ENCODE assay signal across 9 mouse cellular contexts in the genomic region with DNA sequence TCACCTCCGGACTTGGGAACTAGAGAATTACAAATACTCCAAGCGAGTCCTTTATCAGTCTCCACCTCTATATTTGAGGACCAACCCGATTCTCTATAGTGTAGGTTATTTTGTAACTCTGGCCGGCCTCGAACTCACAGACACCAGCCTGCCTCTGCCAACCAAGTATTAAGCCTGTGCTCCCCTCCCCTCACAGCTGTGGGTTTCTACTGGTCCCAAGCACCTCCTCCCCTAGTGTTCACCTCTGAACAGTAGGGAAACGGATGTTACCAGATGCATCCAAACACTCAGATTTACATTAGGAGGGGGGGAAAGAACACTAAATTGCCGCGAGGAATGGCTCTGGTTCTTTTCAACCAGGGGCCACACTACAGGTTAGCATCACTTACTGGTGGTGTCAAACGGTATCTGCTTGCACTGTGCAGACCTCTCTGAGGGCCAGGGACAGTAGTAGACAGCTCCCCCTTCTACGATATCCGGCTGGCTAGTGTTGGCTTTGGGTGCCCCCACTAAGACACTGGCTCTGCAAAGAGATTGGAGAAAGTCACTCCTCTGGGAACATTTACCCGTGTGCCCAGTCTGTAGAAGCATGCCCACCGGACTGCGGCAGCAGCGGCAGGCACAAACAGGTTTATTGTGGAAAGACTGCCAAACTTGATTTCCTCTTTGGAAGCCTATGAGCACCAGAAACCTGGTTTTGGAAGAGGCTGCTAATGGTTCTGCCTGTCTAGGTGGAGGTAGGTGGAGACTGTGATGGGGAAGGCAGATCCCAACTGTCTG. TPM values are rescaled to one million over a fixed set of nuclear protein-coding genes. Genes with fewer than 3 reads are reported as not detected.
A peak's percentile ranks its signal among the peaks of the same experiment; 100 is the strongest.
DNase-seq lines count a peak whose midpoint lies in the region; ATAC-seq and TF ChIP-seq lines count a peak whose summit lies in the region.
"Had no signal": no experiment of that assay in that cellular context is flagged by ENCODE, and none has a peak within 500 bp of the region (broad histone marks: within the 10 kb centered on the region; RNA-seq: fewer than 3 reads in every experiment).

No protein-coding gene starts in this region.

- DNase-seq in lung, postnatal 36 days, result no peak
- no peak for DNase-seq in left cerebral cortex, postnatal 36 days (ENCODE audit: low spot score in 2 of 2)
- no peak for DNase-seq in spleen, postnatal 4 days (ENCODE audit: low spot score in 2 of 2)
- DNase-seq in left cerebral cortex, adult 8-10 months (ENCODE audit: low spot score in 2 of 2), result no peak
- DNase-seq: spleen, adult 18-20 months had no signal

- H3K27me3 ChIP-seq in lung, embryonic 15.5 days, result peaks cover 14% of the 10 kb centered on the region
- peaks cover 4% of the 10 kb centered on the region; the same call in 1 of the 2 replicates for H3K27me3 ChIP-seq in forebrain, embryonic 16.5 days (replicated peaks; ENCODE audit: control insufficient read depth, insufficient read depth, low read length)
- no peaks in the 10 kb centered on the region for H3K27me3 ChIP-seq in limb, embryonic 12.5 days
- peaks cover 16% of the 10 kb centered on the region; the same call in 1 of the 2 replicates for H3K27me3 ChIP-seq in small intestine, adult 2 months (ENCODE audit: control insufficient read depth, insufficient read depth, low read length)

- no peaks in the 10 kb centered on the region for H3K36me3 ChIP-seq in lung, embryonic 15.5 days
- H3K36me3 ChIP-seq in forebrain, embryonic 16.5 days (ENCODE audit: control insufficient read depth, insufficient read depth), result no peaks in the 10 kb centered on the region
- H3K36me3 ChIP-seq in limb, embryonic 12.5 days, result no peaks in the 10 kb centered on the region
- no peaks in the 10 kb centered on the region for H3K36me3 ChIP-seq in small intestine, adult 2 months (ENCODE audit: control insufficient read depth, insufficient read depth, low read length)

- no peaks in the 10 kb centered on the region for H3K9me3 ChIP-seq in lung, embryonic 15.5 days
- no peaks in the 10 kb centered on the region for H3K9me3 ChIP-seq in forebrain, embryonic 16.5 days (ENCODE audit: control insufficient read depth, low read length)
- H3K9me3 ChIP-seq in limb, embryonic 12.5 days, result no peaks in the 10 kb centered on the region

- intact Hi-C loops in left cerebral cortex, postnatal 36 days (cut with DNase I), result loop anchor here (2.0 to 5.0 kb wide), 3 partner anchors 128 to 298 kb away; no protein-coding TSS in a partner anchor

- H3K4me3 ChIP-seq in lung, embryonic 15.5 days, result peak overlapping the region; percentile 66
- H3K4me3 ChIP-seq in forebrain, embryonic 16.5 days (replicated peaks; ENCODE audit: low read length), result peak overlapping the region; percentile 55
- H3K4me3 ChIP-seq in limb, embryonic 12.5 days (replicated peaks), result peak overlapping the region; percentile 74
- H3K4me3 ChIP-seq in small intestine, adult 2 months (ENCODE audit: low read depth, low read length), result peak overlapping the region; percentile 23; the same call in 1 of the 2 replicates

- peak overlapping the region; percentile 92 for H3K4me2 ChIP-seq in lung, embryonic 15.5 days
- peak overlapping the region; percentile 93 for H3K4me2 ChIP-seq in forebrain, embryonic 16.5 days (ENCODE audit: low read length)
- H3K4me2 ChIP-seq in limb, embryonic 12.5 days, result peak overlapping the region; percentile 73

- ATAC-seq in lung, embryonic 15.5 days (ENCODE audit: borderline replicate concordance, extremely low read depth, low FRiP score, low TSS enrichment), result no peak
- ATAC-seq in forebrain, embryonic 16.5 days, result no peak
- ATAC-seq in limb, embryonic 12.5 days (ENCODE audit: insufficient number of reproducible peaks, insufficient read depth, low FRiP score, low TSS enrichment, low read depth), result peak; percentile 33; the same call in 1 of the 2 replicates

- no peak for TF ChIP-seq CTCF in small intestine, adult 2 months (IDR thresholded peaks at IDR 0.05; ENCODE audit: extremely low read depth, insufficient read length, insufficient replicate concordance, low read depth, low read length)

- 0 out of 2 replicates have a peak, but pooled peaks cover 9% of the 10 kb centered on the region for H3K4me1 ChIP-seq in lung, embryonic 15.5 days
- peaks cover 8% of the 10 kb centered on the region for H3K4me1 ChIP-seq in forebrain, embryonic 16.5 days (replicated peaks; ENCODE audit: control insufficient read depth, insufficient read depth, low read length)
- peaks cover 13% of the 10 kb centered on the region for H3K4me1 ChIP-seq in limb, embryonic 12.5 days (replicated peaks)
- peaks cover 4% of the 10 kb centered on the region; the same call in 1 of the 2 replicates for H3K4me1 ChIP-seq in small intestine, adult 2 months (ENCODE audit: control insufficient read depth, insufficient read depth, insufficient read length, low read length)

- H3K9ac ChIP-seq in lung, embryonic 15.5 days, result peak overlapping the region; percentile 71
- H3K9ac ChIP-seq in forebrain, embryonic 16.5 days (replicated peaks; ENCODE audit: low read depth, low read length), result peak overlapping the region; percentile 76; the same call in 1 of the 2 replicates
- peak overlapping the region; percentile 83; the same call in 1 of the 2 replicates for H3K9ac ChIP-seq in limb, embryonic 12.5 days (replicated peaks)

- peak overlapping the region; percentile 51; the same call in 1 of the 2 replicates for H3K27ac ChIP-seq in lung, embryonic 15.5 days
- no peak overlapping the region for H3K27ac ChIP-seq in forebrain, embryonic 16.5 days (ENCODE audit: low read length)
- peak overlapping the region; percentile 14; the same call in 1 of the 2 replicates for H3K27ac ChIP-seq in limb, embryonic 12.5 days
- no peak overlapping the region for H3K27ac ChIP-seq in small intestine, adult 2 months (ENCODE audit: insufficient read depth, low read depth, low read length)

- WGBS in lung, embryonic 15.5 days, result 41% methylated on average over 15 of the region's 15 CpGs
- 76% methylated on average over 15 of the region's 15 CpGs for WGBS in forebrain, embryonic 16.5 days
- 59% methylated on average over 15 of the region's 15 CpGs for WGBS in limb, embryonic 12.5 days
- 62% methylated on average over 15 of the region's 15 CpGs for whole genome bisulfite sequencing in small intestine, adult 2 months

- TF ChIP-seq POLR2A in small intestine, adult 2 months (IDR thresholded peaks at IDR 0.05; ENCODE audit: low read depth, low read length), result no peak

RNA-seq across cellular contexts. Expression of a gene that starts 1.1 kb away (rescaled TPM):
- polyA plus RNA-seq in lung, embryonic 15.5 days (2015; fragmentation: Nextera tagmentation; extraction: Ambion mirVana), result 31.2 and 32.0 TPM in 2 replicates
- 2.2 and 2.4 TPM in 2 replicates for polyA plus RNA-seq in forebrain, embryonic 16.5 days (2015; fragmentation: Nextera tagmentation; extraction: Ambion mirVana)
- polyA plus RNA-seq in limb, embryonic 12.5 days (2016; fragmentation: Nextera tagmentation; extraction: Ambion mirVana), result 16.1 and 17.1 TPM in 2 replicates
- 1.3 and 1.4 TPM in 2 replicates for polyA plus RNA-seq in small intestine, adult 2 months (2012; rRNA removed)
- total RNA-seq in left cerebral cortex, postnatal 36 days (2021), result 10 to 100 TPM in 1 of 2 experiments, 1 to 10 TPM in 1; 7.2 to 10.9 TPM
- 1 to 10 TPM; 9.1 to 9.3 (median 9.2) TPM for total RNA-seq in left cerebral cortex, adult 8-10 months (2022)

Comparison
In these comparisons a context has a peak if more than half of its experiments do, and no peak if none do; other contexts are left out.
1. H3K27ac ChIP-seq: peak in lung, embryonic 15.5 days (single experiment) and limb, embryonic 12.5 days (single experiment); none in forebrain, embryonic 16.5 days (single experiment) and small intestine, adult 2 months (single experiment).
2. H3K4me3 ChIP-seq: peak in every context shown above with its lines; median percentile 74 in limb, embryonic 12.5 days; 66 in lung, embryonic 15.5 days; 55 in forebrain, embryonic 16.5 days; 23 in small intestine, adult 2 months.
3. Peak in every context shown above with its lines, with median percentiles within 50 percentile points of each other: H3K4me2 ChIP-seq and H3K9ac ChIP-seq.